Mouse (Mus musculus) mouse trophoblast stem cell (cell line): ENCODE data around the gene Gpr155.

Experiments used
- in situ Hi-C, 2 experiments: fragments of 300-500 bp; cut with MseI, MboI; formaldehyde crosslinking; loops; 2 replicates in 1 of 2; 3 replicates in 1 of 2; pipeline ENCODE4 v1.15.1; 2025

Gene Gpr155

GRCm38 (mm10) chr2:73385641-73386355 lies 574 bp downstream of the Gpr155 start:
- in situ Hi-C loops: no loop called here

DNA sequence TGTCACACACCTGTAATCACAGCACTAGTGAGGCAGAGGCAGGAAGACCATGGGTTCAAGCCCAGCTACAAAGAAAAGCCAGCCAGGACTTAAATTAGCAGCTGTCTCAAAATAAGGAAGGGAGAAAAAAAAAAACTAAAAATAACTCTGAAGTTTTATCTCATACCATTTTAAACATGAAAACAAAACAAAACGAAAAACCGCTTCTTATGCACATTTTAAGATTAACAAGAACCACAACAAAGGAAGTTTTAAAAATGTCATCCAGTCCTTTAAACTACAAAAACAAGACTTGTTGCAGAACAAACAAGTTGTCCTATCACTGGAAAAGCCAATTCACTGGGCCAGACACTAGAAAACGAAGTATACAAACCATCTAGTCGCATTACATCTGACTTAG lies 1.2 kb downstream of the Gpr155 start:
- in situ Hi-C loops: no loop called here

GRCm38 (mm10) chr2:73380298-73380975 lies 5.9 kb downstream of the Gpr155 start:
- in situ Hi-C loops: no loop called here

GRCm38 (mm10) chr2:73379656-73380055 lies 6.7 kb downstream of the Gpr155 start:
- in situ Hi-C loops: no loop called here

DNA sequence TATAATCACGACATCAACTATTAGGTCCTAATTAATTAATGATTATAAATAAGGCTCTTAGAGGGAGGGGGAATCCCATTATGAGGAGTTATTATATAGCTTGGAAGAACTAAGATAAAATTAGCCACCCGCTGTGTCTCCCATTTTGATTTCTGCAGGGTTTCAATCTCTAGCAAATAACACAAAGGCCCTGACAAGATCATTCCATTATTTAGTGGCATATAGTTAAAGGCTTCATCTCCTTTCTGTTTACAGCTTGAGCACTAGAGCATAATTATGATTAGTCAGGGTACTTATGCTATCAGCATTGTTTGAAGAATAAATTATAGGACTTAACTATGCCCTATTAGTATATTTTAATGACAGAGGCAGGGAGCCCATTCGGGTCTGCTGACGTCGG lies 8.0 kb downstream of the Gpr155 start:
- in situ Hi-C loops: no loop called here

GRCm38 (mm10) chr2:73371530-73372335 lies 14.6 kb downstream of the Gpr155 start:
- in situ Hi-C loops: no loop called here

DNA sequence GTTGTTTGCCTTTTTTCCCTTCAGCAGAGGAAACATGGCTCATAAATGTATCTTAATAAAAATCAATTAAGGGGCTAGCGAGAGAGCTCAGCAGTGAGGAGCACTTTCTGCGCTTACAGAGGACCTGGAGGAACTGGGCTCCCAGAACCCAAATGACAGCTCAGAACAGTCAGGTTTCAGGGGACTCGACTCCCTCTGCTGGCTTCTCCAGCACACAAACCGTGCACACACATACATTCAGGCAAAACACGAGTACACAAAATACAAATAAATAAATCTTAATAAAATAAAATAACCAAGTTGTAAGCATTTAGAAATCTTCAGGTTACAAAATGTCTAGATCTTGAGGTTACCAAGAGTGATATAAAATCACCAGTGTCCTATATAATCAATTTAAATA lies 22.9 kb downstream of the Gpr155 start:
- in situ Hi-C loops: no loop called here

- in situ Hi-C loops: no loop called here
These were observed 25.8 kb downstream of the Gpr155 start for GRCm38 (mm10) chr2:73360536-73360935.

DNA sequence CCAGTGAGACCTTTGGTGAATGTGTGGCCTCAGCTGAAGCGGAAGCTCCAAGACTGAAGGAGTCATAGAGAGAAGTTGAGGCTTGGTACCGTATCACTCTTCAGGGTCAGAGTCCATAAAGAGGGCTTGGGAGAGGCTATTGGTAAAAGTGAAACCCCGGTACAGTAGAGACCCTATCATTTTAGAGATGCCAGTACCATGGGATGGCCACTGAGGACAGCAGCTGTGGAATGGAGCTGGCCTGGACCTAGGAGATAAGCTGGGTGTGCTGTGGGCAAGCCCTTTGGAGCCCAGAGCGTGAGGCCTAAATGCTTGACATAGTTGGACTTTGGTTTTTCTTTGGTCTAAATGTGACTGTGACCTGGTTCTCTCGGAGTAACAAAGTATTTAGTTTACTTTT lies 26.4 kb downstream of the Gpr155 start:
- in situ Hi-C loops: no loop called here

DNA sequence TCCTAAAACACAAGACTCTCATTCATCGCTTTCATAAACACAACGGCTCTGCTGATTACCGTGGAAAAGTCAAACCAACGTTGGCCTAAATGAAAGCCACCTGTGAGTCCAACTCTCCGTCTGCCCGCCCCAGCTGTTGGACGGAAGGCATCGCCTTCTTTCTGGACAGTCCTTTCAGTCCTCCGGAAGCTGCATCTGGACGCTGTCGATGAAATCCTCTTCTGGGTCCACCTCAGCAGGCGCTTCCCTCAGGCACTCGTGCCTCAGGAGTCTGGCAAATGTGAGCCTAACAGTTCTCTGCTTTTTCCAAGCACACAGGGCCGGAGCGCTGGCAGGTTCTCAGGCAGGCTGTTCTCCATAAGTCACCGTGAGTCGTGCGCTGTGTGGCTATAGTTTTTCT lies 29.4 kb downstream of the Gpr155 start:
- in situ Hi-C loops: no loop called here

- in situ Hi-C loops: no loop called here
These were observed 34.4 kb downstream of the Gpr155 start for GRCm38 (mm10) chr2:73351927-73352374.

- in situ Hi-C loops: no loop called here
These were observed 34.9 kb downstream of the Gpr155 start for GRCm38 (mm10) chr2:73351496-73351895.

DNA sequence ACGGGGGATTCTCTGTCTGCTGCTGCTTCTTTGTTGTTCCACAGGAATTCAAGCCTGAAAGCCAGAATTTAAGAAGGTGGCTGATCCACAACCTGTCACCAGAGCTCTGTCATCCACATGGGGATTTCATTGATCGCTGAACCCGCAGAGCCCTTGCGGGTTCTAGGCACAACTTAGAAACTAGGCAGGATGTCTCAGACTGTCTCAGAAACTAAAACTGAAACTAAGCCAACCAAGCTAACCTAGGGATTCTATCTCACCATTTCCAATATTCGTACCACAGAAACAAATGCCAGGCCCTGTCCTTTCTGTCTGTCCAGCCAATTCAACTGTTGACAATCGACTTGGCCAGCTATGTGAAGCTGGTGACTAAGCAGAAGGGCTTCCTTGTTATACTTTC lies 38.2 kb downstream of the Gpr155 start:
- in situ Hi-C loops: no loop called here

DNA sequence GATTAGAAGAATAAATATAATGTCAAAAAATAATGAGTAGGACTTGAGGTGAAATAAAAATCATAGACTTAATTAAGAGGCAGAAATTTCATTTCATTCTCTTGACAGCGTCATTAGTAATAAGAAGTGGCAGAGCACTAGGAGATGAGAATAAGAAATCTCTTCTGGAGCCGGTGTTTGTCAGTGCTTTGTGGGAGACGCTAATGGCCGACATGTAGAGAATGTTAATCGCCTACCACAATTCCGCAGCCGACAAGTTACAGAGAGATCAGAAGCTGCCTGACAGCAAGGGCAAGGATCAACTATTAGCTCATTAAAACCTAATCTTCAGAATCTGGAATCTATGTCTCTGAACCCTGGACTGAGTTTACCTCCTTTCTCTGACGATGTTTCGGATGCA lies 38.6 kb downstream of the Gpr155 start:
- in situ Hi-C loops: no loop called here

GRCm38 (mm10) chr2:73347136-73347535 lies 39.2 kb downstream of the Gpr155 start:
- in situ Hi-C loops: no loop called here

- in situ Hi-C loops: no loop called here
These were observed 39.9 kb downstream of the Gpr155 start for GRCm38 (mm10) chr2:73346345-73347086.

- in situ Hi-C loops: no loop called here
These were observed 41.2 kb downstream of the Gpr155 start for GRCm38 (mm10) chr2:73345204-73345603.

DNA sequence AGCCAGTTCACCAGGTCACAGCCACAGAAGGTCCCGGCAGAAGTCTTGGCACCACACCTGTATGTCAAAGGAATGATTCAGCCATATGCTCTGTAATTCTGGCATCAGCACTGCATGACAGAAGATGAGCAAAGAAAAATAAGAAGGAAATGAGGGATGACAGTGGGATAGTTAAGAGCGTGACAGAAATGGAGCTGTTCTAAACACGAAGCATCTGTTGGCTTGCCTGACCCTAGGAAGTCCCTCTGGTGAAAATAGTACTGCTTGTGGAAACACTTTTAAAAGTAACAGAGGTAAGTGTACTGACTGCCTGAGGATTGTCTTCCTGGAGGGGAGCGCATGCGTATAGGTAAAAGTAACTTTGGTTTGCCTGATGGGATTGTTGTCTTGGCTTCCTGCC lies 42.7 kb downstream of the Gpr155 start:
- in situ Hi-C loops: no loop called here

DNA sequence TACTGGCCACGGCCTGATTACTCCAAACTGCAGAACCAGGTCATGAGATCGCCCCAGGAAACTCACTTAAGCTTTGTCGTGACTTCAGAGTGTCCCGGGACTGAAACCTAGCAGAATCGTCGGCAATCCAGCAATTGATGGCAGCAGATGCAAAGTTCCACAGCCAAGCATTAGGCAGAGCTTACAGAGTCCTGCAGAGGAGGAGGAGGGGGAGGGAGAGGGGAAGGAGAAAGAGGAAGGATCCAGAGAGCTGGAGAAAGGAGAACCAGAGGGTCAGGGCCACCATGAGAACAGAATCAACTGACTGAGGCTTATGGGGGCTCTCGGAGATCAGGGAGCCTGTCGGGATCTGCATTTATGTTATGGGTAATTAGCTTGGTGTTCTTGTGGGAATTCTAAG lies 48.0 kb downstream of the Gpr155 start:
- in situ Hi-C loops: no loop called here

GRCm38 (mm10) chr2:73335949-73336348 lies 50.4 kb downstream of the Gpr155 start:
- in situ Hi-C loops: no loop called here

GRCm38 (mm10) chr2:73325871-73326270 lies 60.5 kb downstream of the Gpr155 start:
- in situ Hi-C loops: no loop called here

GRCm38 (mm10) chr2:73322991-73323390 lies 63.4 kb downstream of the Gpr155 start:
- in situ Hi-C loops: no loop called here
